Mouse (Mus musculus) left cerebral cortex, postnatal 36 days (tissue): ENCODE data around the gene Coa3. TPM values are rescaled to one million over a fixed set of nuclear protein-coding genes. Genes with fewer than 3 reads are reported as not detected.

Source experiments
- DNase-seq, 2 experiments: peaks; one replicate each; pipeline ENCODE4 v3.0.0; 2021 to 2022; ENCODE audit warnings: low spot score in 2 of 2, mixed read lengths in 1 of 2
- intact Hi-C: fragments of 180-260 bp; cut with DNase I; formaldehyde crosslinking; loops from one replicate; pipeline ENCODE4 v1.15.1; 2025
- total RNA-seq, 2 experiments: library from RNA; stranded (reverse); gene quantifications; 2 replicates each; pipeline ENCODE4 v1.2.3; 2021

Gene Coa3
- total RNA-seq, 2 experiments from 2014 or later = 97.7 to 112 TPM

- intact Hi-C loops = no loop called here
Measured at GRCm38 (mm10) chr11:101230526-101230925, 48.4 kb downstream of the Coa3 start.

GRCm38 (mm10) chr11:101230061-101230511, 48.8 kb downstream of the Coa3 start:
- no peak for DNase-seq
- intact Hi-C loops = no loop called here

More at GRCm38 (mm10) chr11:101230526-101230925, 48.4 kb downstream of the Coa3 start:
- DNase-seq = no peak

- no peak for DNase-seq
- intact Hi-C loops = no loop called here
Measured at GRCm38 (mm10) chr11:101229361-101229900, 49.5 kb downstream of the Coa3 start.

Other genes with a start within 250 kb of the Coa3 start
- 1 to 10 TPM; 8.8 to 9.1 TPM for gene Naglu, start 209.1 kb downstream of the Coa3 start, total RNA-seq
- gene Hsd17b1, start 200.7 kb downstream of the Coa3 start, total RNA-seq = under 1 TPM; 0.70 to 0.79 TPM
- gene Coasy, start 196.5 kb downstream of the Coa3 start, total RNA-seq = 10 to 100 TPM; 22.7 to 26.3 TPM
- 10 to 100 TPM; 38.9 to 41.8 TPM for gene Mlx, start 191.8 kb downstream of the Coa3 start, total RNA-seq
- gene Psmc3ip, start 183.7 kb downstream of the Coa3 start, total RNA-seq = 1 to 10 TPM; 2.1 to 3.1 TPM
- 10 to 100 TPM; 53.8 to 58.0 TPM for gene Retreg3, start 159.2 kb downstream of the Coa3 start, total RNA-seq
- 10 to 100 TPM; 45.7 to 49.2 TPM for gene Tubg1, start 159.2 kb downstream of the Coa3 start, total RNA-seq
- gene Tubg2, start 123.2 kb downstream of the Coa3 start, total RNA-seq = 10 to 100 TPM; 49.7 to 62.4 TPM
- 100 to 1,000 TPM; 167 to 172 TPM for gene Cntnap1, start 108.6 kb downstream of the Coa3 start, total RNA-seq
- gene Plekhh3, start 107.8 kb downstream of the Coa3 start, total RNA-seq = 10 to 100 TPM; 12.3 TPM
- gene Ccr10, start 103.7 kb downstream of the Coa3 start, total RNA-seq = under 1 TPM in 1 of 2 experiments, not detected in 1; 0.37 TPM
- 10 to 100 TPM; 47.8 to 52.1 TPM for gene Ezh1, start 52.7 kb downstream of the Coa3 start, total RNA-seq
- 10 to 100 TPM; 33.2 to 39.4 TPM for gene Ramp2, start 33.1 kb downstream of the Coa3 start, total RNA-seq
- 10 to 100 TPM; 62.0 to 63.0 TPM for gene Vps25, start 25.4 kb downstream of the Coa3 start, total RNA-seq
- gene Wnk4, start 18.5 kb downstream of the Coa3 start, total RNA-seq = 1 to 10 TPM; 4.3 to 8.4 TPM
- under 1 TPM; 0.42 to 0.84 TPM for gene Cntd1, start 102 bp downstream of the Coa3 start, total RNA-seq
- 100 to 1,000 TPM; 206 to 237 TPM for gene Becn1, start 23.2 kb upstream of the Coa3 start, total RNA-seq
- 100 to 1,000 TPM; 114 to 133 TPM for gene Psme3, start 37.1 kb upstream of the Coa3 start, total RNA-seq
- gene Aoc2, start 45.9 kb upstream of the Coa3 start, total RNA-seq = 1 to 10 TPM; 4.4 to 7.2 TPM
- under 1 TPM; 0.76 to 0.79 TPM for gene Aoc3, start 51.5 kb upstream of the Coa3 start, total RNA-seq
- not detected for gene G6pc, start 88.4 kb upstream of the Coa3 start, total RNA-seq
- gene Aarsd1, start 138.5 kb upstream of the Coa3 start, total RNA-seq = 10 to 100 TPM; 42.1 to 45.6 TPM
- 1 to 10 TPM; 5.5 to 7.6 TPM for gene Gm27029, start 145.7 kb upstream of the Coa3 start, total RNA-seq
- 10 to 100 TPM; 32.7 to 40.6 TPM for gene Rundc1, start 146.0 kb upstream of the Coa3 start, total RNA-seq
- gene Ptges3l, start 146.2 kb upstream of the Coa3 start, total RNA-seq = 1 to 10 TPM; 3.3 to 4.7 TPM
- 10 to 100 TPM; 32.6 to 46.9 TPM for gene Rpl27, start 163.2 kb upstream of the Coa3 start, total RNA-seq
- gene Ifi35, start 169.3 kb upstream of the Coa3 start, total RNA-seq = 1 to 10 TPM; 3.2 to 3.4 TPM
- gene Rnd2, start 185.9 kb upstream of the Coa3 start, total RNA-seq = 100 to 1,000 TPM; 139 to 164 TPM
- gene Vat1, start 187.1 kb upstream of the Coa3 start, total RNA-seq = 10 to 100 TPM; 33.9 to 36.1 TPM